Mouse (Mus musculus) kidney, adult 8-10 months (tissue): Measurements from ENCODE around the gene Gja8.

ENCODE experiments used
- DNase-seq, 2 experiments: peaks; one replicate each; pipeline ENCODE4 v3.0.0; 2022

Gja8 gene

DNA sequence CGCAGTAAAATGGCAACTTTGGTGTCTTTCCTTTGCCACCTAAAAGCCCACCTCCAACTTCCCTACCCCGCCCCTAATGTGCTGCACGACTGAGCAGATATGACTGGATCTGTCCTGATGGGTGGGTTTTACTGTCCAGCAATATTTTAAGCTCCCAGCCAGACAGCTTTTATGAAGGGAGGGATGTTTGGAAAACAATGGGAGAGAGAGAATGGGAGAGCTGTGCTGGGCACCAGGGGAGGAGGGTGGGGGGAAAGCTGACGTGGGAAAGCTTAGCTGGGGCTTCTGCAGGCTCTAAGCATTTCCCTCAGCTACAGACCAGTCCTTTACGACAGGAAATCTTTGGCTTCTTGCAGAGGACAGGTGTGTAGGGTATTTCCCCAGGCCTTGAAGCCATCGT lies at the start of gene Gja8:
Gene Gja8, minus strand, starts transcription at position 101 of the 400 bp plus-strand sequence.
- no peak for DNase-seq

DNA sequence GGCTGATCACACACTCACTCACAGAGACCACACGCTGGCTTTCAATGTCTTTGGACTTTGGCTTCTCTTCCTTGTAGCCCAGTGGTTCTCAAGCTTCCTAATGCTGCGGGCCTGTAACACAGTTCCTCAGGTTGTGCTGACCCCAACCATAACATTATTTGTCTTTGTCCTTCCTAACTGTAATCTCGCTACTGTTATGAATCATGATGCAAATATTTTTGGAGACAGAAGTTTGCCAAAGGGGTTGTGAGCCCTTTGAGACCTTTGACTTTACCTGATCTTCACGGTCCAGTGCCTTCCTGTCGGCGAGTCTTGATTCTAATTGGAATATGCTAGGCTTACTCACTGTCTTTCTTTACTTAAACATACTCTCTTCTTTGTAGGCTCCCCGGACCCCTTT lies 48.6 kb upstream of the Gja8 start:
- DNase-seq, result no peak

GRCm38 (mm10) chr3:96970986-96971385 lies 45.2 kb upstream of the Gja8 start:
- no peak for DNase-seq

DNA sequence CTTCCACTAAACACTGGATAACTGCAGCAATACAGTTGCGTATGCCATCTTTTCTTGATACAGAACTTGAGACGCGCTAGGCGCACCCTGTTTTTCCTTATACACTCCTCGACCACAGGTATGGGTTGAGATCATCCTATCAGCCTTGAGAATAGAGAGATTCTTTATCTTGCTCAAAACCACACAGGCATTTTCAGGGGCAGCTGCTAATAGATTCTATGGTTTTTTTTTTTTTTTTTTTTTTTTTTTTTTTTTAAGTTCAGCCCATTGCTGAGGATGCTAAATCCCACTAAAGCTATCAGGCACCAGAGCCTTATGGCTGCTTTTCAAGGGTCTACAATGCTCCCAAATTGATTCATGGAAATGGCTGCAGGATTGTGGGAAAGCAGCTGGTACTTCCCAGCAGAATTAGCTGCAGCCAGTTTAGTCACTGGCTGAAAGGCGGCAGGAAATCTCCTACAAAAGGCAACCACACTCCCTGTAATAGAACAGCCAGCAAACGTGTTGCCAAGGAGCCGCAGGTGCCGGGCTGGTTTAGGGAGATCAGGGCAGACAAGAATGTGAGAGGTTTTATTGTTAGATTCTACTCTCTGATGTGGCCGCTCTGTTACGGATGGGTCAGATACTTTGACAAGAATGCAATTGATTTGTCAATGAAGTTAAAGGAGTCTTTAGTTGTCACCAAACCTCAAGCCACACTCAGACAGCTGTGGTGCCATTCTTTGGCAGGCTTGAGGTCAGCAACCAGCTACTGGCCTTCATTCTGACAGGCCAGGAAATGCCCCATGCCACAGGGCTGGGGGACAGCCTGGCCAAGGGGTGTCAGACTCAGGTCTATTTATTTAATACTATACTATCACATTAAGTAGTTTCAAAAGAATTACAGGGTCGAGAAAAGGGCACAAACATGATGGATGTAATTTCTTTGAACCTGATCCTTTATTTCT lies 37.5 kb upstream of the Gja8 start:
- DNase-seq, result no peak

DNA sequence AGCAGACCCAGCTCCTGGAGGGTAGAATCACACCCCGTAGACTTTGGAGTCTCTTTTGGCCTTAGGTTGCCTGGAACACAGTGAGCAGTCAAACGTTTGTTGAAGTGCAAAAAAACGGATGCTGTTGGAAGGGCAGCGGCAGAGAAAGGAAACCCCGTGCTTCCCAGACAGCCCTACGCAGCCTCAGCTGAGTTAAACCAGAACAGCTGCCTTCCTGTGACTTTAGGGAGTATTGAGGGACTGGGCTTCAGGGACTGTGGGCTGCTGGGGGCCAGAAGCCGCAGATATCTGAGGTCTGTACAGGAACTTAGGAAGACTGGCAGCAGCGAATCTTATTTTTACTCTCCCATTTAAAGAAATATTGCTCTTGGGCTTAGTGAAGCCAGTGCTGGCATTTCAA lies 34.8 kb upstream of the Gja8 start:
- no peak for DNase-seq

DNA sequence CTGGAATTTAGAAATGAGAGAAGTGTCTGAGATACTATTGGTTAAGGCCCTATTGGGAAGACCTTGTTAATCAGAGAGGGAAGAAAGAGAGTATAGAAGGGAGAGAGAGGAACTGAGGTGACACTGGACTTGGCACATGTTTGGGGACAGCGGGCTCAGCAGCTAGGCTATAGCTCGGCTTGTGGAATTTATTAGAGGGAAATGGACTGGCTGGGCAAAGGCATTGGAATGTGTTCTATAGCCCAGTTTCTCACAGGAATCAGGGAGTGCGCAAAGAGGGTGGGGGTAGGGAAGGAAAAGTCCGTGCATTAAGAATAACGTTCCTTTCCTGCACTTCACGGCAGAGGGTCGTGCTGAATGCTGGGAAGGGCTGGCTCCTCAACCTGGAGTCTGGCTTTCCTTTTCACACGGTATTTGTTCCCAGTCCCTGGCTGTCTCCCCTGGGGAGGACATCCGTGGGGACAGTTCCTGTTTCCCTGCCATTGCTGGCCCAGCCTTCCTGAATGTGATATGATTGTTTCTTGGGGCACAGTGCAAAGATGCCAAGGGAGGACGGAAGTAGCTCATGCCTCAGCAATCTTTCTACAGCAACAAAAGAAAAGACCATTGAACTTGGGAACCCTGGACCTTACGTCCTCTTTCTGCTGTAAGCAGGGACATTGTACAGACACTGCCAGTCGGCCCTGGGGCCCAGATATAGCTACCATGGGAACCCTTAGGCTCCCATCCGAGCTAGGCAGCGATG lies 27.8 kb upstream of the Gja8 start:
- peak in 1 of 2 experiments; percentile 6 for DNase-seq

GRCm38 (mm10) chr3:96942706-96943105 lies 16.9 kb upstream of the Gja8 start:
- DNase-seq, result no peak

DNA sequence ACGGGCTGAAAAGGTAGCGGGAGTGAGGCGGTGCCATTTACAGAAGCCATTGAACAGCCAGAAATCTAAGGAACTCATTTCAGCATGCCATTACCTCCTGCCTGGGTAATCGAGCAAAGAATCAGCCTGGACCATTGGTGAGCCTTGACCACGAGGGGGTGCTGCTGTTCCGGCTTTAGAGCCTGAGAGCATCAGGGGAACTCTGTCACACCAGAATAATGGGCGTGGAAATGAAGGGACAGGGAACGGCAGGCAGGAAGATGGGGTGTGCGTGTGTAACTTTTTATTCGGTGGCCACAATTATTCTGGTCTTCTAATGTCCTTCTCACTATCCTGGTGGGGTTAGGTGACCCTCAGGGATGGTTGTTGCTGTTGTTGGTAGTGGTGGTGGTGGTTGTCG lies 12.9 kb upstream of the Gja8 start:
- peak; percentile 56 to 84 for DNase-seq

DNA sequence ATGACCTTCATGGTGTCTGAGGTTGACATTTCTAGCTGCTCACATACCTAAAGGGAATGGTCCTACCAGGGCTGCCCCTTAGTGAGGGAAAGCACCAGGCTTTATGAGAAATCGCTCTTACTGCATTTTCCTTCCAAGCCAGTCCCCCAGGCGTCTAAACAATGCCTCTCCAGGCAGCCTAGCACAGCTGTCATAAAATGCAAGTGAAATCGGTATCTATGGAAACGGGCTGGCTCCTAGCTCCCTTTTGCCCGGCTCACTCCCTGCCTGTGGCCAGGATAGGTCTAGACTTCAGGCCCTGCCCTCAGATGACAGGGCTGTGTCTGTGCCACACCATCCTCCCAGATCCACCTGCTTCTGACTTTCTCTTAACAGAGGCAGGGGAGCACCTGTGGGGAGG lies 11.8 kb upstream of the Gja8 start:
- no peak for DNase-seq

- peak; percentile 6 to 10 for DNase-seq
Observed at GRCm38 (mm10) chr3:96936241-96936640, 10.4 kb upstream of the Gja8 start.

- DNase-seq, result no peak
Observed at GRCm38 (mm10) chr3:96931261-96931681, 5.5 kb upstream of the Gja8 start.

DNA sequence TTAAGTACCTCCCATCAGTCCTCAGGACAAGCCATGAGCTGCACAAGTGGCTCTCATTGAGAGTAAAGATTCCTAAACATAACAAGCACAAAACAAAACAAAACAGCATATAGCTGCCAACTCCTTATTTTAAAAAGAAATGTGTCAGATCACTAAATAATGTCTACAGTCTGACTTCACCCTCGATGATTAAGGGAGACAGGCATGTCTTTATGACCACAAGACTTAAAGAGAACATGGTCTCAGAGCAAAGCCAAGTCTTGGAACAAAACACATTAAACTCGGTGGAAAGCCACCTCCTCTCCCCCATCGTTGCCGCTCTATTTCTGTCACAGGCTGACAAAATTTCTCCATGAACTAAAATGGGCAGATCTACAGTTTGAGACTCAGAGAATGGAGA lies 1.2 kb downstream of the Gja8 start:
- DNase-seq, result no peak

- no peak for DNase-seq
Observed at GRCm38 (mm10) chr3:96920991-96921390, 4.8 kb downstream of the Gja8 start.

- no peak for DNase-seq
Observed at GRCm38 (mm10) chr3:96905592-96905991, 20.2 kb downstream of the Gja8 start.

DNA sequence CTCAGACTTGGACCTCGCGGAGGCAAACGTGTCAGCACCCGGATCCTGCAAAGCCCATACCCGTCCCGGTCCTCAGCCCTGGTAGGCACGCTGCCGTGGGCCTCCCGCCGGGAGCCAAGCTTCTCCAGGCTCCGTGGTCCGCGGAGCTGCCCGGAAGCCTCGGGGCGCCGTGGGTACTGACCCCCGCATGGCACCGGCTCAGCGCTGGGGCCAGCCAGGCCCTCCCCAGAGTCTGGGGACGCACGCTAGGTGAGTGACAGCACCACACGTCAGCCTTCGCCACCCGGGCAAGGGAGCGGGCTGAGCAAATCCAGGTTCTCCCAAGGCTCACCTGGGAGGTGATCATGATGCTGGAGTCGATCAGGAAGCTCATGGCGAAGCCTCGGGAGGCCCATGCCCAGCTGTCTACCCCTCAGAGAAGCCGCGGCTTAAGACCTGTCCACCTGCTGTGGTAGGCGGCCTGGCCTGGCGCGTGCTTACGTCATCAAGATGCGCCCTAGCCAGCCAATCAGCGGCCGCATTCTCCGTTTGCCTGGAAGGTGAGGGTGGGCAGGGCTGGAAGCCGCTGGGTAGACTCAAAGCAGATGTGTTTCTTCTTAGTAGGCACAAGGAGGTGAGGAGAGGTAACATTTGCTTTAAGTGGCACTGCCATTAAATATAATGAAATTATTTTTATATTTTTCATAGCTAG lies 20.8 kb downstream of the Gja8 start, which contains the start of gene Gpr89:
Gene Gpr89, minus strand, starts transcription at position 496 of the 691 bp plus-strand sequence.
- peak; percentile 95 to 96 for DNase-seq

- DNase-seq, result no peak
Observed at GRCm38 (mm10) chr3:96904393-96904792, 21.4 kb downstream of the Gja8 start, which contains the start of gene Gja5. Gene Gja5 (plus strand): TSS chr3:96904693.

DNA sequence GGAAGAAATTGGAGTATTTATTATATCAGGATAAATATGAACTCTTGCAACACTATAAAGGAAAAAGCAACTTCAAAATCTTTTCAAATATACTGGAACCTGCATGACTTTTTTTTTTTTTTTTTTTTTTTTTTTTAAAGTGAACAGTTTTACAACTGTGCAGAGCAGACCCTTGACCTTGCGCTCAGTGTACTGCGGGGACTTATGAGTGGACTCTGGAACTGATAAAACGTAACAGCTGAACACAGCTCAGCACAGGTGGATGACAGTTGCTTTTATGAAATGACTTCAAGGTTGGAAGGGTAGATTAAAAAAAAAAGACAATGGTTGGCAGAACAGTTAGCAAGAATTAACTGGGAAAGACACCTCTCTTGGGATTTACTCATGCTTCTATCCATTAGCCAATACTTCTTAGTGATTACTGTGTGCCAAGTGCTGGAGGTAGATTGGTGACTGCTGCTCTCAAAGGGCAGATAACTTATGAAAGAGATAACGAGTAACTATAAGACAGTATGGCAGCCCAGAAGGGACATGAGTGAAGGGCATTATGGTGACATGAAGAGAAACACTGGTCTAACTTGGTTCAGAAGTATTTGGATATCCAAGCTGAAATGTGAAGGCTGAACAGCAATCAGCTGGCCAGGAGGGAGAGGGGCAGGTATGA lies 23.4 kb downstream of the Gja8 start:
- DNase-seq, result no peak

GRCm38 (mm10) chr3:96883690-96884089 lies 42.1 kb downstream of the Gja8 start:
- DNase-seq, result no peak

- no peak for DNase-seq
Observed at GRCm38 (mm10) chr3:96882061-96882849, 43.6 kb downstream of the Gja8 start.

GRCm38 (mm10) chr3:96881557-96881956 lies 44.3 kb downstream of the Gja8 start:
- no peak for DNase-seq

DNA sequence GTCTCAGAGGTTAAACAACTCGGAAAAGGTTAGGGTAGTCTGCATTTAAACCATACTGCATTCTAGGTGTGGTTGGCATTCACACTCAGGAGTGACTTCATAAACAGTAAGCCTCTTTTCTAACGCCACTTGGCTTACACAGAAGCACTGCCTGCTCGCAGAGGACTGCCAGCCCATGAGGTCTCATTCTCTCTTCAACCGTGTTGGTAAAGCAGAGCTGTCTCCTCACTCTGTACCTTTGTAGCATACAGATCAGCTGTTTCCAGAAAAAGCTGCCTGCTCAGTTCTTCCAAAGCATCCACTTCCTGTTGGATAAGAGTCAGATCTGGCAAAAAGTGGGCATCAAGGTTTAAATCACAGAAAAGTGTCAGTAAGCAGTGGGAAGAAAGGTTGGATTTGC lies 45.4 kb downstream of the Gja8 start:
- DNase-seq, result no peak

DNA sequence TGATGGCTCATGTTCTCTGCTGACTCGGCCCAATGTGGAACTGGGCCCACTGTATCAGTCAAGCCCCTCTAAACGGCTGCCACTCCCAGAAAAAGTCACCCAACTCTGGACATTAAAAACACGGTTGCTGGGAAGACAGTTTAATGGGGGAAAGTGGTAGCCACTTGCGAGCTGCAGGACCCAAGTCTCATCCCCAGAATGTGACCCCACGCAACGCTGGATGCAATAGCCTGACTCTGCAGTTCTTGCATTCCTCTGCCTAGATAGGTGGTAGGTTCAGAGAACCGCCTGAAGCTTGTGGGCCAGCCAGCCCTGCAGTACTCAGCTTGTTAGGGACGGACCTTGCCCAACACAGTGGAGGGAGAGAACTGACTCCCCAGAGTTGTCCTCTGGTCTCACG lies 46.3 kb downstream of the Gja8 start:
- DNase-seq, result peak in 1 of 2 experiments; percentile 32
